Mouse (Mus musculus) adrenal gland, postnatal 36 days (tissue): ENCODE measurements at regions not wholly inside any gene's neighbourhood (a gene's known extent, or its start where the extent isn't known, plus 50 kb on each side); places are given as distances from the start of the nearest gene placed in this dataset.

Experiments used
- DNase-seq, 2 experiments: peaks; one replicate each; pipeline ENCODE4 v3.0.0; 2021; ENCODE audit warnings: mixed read lengths in 1 of 2

GRCm38 (mm10) chr12:51118781-51119180 lies 229.1 kb upstream of the G2e3 start:
- no peak for DNase-seq

GRCm38 (mm10) chr12:51118021-51118694 lies 229.7 kb upstream of the G2e3 start:
- peak; percentile 12 to 36 for DNase-seq

- no peak for DNase-seq
These were observed 230.3 kb upstream of the G2e3 start for GRCm38 (mm10) chr12:51117436-51118020.

- DNase-seq = no peak
These were observed 236.1 kb upstream of the G2e3 start for GRCm38 (mm10) chr12:51111811-51112210.

DNA sequence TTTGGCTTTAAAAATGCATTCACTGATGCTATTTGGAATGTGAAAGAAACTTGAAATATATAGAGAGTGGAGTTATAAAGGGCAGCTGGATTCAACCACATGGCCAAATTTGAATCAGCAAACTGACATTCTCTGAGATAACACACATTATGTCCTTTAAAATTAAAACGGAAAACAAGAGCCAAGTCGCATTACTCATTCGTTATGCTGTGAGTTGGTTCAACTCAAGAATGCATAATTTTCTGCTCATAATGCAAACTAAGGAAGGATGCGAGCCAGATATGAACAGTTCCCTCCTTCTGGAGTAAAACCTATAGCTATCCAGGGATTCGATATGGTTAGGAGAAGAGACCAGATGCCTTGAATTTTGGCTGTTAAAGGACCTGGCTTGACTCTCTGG lies 239.8 kb upstream of the G2e3 start:
- DNase-seq = no peak

GRCm38 (mm10) chr12:51103541-51104042 lies 244.3 kb upstream of the G2e3 start:
- DNase-seq = no peak

DNA sequence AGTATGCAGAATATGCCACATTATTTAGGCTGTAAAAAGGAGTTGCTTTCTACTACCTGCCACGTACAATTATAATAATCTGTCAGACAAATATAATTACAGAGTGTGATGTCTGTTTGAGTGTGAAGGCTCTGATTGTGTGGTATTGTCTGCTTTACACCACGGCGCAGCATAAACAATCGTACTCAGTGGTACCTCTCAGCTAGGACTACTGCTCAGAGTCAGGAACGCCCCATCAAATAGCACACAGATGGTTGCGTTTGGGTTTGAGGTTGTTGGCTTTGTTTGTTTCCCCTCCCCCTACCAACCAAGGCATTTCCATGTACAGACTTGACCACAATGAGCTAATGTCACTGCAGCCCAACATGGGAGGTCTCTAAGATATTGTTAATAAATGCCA lies 246.2 kb upstream of the G2e3 start:
- no peak for DNase-seq

GRCm38 (mm10) chr12:51100868-51101267 lies 247.0 kb upstream of the G2e3 start:
- DNase-seq = no peak

- DNase-seq = no peak
These were observed 251.9 kb upstream of the G2e3 start for GRCm38 (mm10) chr12:51095974-51096373.

DNA sequence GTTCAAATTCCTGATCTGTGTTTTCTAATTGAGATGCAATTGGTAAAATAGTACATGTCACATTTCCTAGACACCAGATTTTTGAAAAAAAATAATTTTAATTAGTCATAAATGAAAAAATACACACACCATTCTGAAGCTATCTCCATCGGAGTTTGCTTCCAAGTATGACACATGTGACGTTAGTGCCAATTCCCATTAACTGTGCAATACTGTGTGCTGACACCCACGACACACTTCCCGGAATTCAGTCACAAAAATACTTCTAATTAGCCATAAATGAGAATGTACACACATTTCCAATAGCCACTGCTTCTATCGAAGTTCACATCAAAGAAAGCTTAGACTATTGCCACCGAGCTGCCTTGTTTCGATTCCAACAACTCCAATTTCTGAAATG lies 258.5 kb upstream of the G2e3 start:
- DNase-seq = no peak

DNA sequence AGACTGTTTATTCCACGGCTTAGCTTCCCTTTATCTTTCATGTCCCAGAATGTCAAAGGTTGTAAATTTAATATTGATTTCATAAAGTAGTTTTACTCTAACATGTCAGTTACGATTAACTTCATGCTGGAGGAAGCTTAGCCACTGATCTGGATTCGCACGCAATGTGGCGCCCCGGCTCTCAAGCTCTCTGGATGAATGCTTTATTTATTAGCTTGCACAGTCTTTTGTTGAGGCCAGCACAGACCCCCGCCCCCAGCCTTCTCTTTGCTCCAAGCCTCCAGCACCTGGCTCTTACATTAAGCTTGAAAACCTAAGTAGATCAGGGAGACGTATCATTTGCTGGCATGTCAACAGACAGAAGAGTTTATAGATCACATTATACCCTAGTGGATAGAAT lies 266.1 kb upstream of the G2e3 start:
- no peak for DNase-seq

DNA sequence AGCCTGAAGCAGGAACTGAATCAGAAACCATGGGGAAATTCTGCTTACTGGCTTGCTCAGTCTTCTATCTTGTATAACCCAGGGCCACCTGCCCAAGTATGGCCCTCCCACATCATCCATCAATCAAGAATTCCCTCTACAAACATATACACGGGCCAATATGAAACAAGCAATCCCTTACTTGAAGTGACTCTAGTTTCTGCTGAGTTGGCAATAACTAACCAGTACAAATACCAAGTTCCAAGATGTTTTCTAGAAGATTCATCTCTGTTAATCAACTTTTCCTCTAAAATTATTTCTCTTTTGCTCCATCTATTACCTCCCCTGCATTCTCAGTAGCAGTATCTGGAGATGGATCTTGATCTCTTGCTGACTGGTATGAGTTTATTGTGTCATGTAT lies 274.4 kb upstream of the G2e3 start:
- no peak for DNase-seq

DNA sequence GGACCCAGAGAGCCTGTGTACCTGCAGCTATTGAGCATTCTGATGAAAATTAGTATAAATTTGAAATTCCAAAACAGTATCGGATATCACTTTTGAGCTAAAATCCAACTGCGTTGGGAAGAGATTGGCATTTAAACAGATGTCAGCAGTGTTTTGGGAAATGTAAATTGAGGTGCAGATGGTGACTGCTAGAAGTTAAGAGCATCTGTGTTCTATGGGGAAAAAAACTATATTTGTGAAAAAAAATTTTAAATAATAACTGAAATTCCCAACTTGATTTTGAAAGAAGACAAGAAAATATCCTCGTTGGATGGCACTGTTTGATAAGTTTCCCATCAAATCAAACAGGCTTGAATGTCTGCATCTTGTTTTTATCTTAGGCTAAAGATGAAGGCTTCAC lies 286.9 kb upstream of the G2e3 start:
- no peak for DNase-seq

DNA sequence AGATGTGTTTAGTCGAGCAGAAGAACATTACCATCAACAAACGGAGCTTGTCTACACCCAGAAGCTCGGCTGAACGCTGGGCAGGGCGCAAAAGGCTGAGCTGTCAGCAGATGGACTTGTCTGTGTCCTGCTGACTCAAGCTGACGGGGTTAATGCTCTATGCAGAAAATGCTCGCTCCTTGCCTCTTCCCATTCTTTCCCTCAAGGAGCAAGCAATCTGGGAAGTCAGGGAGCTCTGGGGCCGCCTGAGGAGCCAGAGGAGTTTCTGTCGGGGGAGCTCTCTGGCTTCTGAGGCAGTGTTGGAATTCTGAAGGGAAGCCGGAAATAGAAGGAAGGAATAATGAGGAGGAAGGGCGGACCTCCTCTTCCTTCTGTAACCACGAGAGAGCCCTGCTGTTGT lies 289.3 kb upstream of the G2e3 start:
- DNase-seq = no peak

DNA sequence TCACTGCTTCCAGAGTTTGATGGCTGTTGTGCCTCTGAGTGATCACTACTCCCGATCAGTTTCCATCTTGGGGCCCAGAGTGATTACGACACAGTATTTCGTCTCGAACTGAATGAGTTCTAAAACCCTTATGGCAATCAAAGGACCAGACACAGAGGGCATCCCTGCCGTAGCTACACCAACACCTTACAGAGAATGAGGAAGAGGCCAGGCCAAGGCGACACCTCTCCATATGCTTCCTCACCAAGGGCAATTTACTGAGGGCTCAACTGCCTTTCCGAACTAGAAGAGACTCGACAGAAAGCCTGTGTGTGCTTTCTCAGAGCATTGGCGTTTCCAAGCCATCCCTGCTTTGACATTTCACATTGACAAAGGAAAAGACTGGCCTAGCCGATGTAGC lies 289.8 kb upstream of the G2e3 start:
- no peak for DNase-seq

GRCm38 (mm10) chr12:51047116-51047515 lies 300.7 kb upstream of the G2e3 start:
- DNase-seq = no peak

GRCm38 (mm10) chr12:51045437-51045836 lies 302.4 kb upstream of the G2e3 start:
- no peak for DNase-seq

GRCm38 (mm10) chr12:51045020-51045419 lies 302.8 kb upstream of the G2e3 start:
- no peak for DNase-seq

DNA sequence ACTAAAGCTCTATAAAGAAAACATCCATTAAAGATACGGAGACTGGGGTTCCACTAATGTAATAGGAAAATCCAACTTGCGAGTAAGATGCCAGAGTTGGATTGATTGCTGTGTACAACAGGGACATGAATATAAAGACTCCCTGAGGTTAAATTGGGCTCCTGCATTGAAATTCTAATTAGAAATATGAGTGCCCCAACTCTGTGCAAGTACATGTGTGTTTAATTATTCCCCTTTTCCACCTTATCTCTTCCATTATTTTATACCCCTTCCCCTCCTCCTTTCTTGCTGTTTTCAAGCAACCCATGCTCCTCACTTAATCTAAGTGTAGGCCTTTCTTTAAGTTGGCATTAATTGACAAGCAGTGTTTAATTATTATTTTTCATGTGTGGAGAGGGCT lies 315.7 kb upstream of the G2e3 start:
- no peak for DNase-seq

- no peak for DNase-seq
These were observed 319.2 kb upstream of the G2e3 start for GRCm38 (mm10) chr12:51028601-51029174.

- no peak for DNase-seq
These were observed 321.8 kb upstream of the G2e3 start for GRCm38 (mm10) chr12:51026046-51026445.

DNA sequence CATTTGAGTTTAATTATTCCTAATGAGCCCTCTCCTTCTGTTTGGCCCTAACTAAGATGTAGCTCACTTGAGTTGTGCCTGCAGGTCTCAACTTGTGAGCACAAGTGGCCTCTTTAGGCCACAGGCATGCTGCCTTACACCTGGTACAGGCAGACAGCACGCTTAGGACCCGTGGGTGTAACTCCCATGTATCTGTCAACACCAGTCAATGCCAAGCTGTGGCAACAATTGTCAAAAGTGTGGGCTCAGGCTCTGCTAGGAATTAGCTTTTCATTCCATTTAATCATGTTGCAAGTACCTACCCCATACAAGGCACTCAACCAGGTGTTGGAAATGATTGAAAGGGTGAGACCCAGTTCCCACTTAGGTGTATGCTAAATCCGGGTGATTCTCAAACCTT lies 322.3 kb upstream of the G2e3 start:
- DNase-seq = no peak

DNA sequence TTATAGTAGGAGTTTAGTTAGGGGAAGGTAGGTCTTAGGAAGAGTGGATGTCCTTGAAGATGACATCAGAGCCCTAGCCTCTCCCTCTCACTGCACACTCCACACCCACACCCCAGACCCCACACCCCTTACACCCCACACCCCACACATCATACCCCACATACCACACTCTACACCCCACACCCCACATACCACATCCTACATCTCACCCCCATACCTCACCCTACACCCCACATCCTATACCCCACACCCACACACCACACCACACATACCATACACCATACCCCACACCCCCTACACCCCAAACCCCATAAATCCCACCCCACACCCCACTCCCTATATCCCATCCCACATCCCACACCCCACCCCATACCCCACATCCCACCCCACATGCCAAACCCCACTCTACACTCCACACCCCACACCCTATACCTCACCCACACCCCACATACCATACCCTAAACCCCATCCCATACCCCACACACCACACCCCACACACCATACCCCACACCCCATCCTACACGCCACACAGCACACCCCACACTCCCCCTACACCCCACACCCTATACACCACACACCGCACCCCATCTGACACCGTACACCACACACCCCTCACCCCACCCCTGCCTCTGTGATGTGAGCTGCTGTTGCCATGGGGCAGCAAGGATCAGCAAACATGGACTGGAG lies 323.7 kb upstream of the G2e3 start:
- DNase-seq = no peak
